Mouse (Mus musculus): ENCODE measurements around the gene Ntng1. TPM values are rescaled to one million over a fixed set of nuclear protein-coding genes. Genes with fewer than 3 reads are reported as not detected.
A peak's percentile ranks its signal among the peaks of the same experiment; 100 is the strongest.

Ntng1 gene
- polyA plus RNA-seq, 1 experiment from 2014 or later: 3.3 TPM

GRCm38 (mm10) chr3:109975106-109975505 lies 168.7 kb downstream of the Ntng1 start:
- H3K4me1 ChIP-seq: no peaks in the 10 kb centered on the region
- ATAC-seq (ENCODE audit: insufficient read depth, low FRiP score, low read depth): no peak
- WGBS: 65% methylated on average over 4 of the region's 4 CpGs

GRCm38 (mm10) chr3:109971465-109971864 lies 172.3 kb downstream of the Ntng1 start:
- H3K27me3 ChIP-seq (replicated peaks): no peaks in the 10 kb centered on the region
- H3K36me3 ChIP-seq: no peaks in the 10 kb centered on the region
- 78% methylated on average over 1 of the region's 1 CpGs for WGBS
- H3K4me1 ChIP-seq: no peaks in the 10 kb centered on the region
- H3K4me2 ChIP-seq: no peak overlapping the region
- no peak for ATAC-seq (ENCODE audit: insufficient read depth, low FRiP score, low read depth)
- no peak overlapping the region for H3K27ac ChIP-seq
- H3K4me3 ChIP-seq (replicated peaks): no peak overlapping the region
- H3K9me3 ChIP-seq: no peaks in the 10 kb centered on the region
- no peak overlapping the region for H3K9ac ChIP-seq

More at GRCm38 (mm10) chr3:109975106-109975505, 168.7 kb downstream of the Ntng1 start:
- H3K36me3 ChIP-seq: no peaks in the 10 kb centered on the region
- no peak overlapping the region for H3K4me3 ChIP-seq (replicated peaks)
- no peak overlapping the region for H3K27ac ChIP-seq
- H3K4me2 ChIP-seq: no peak overlapping the region
- no peak overlapping the region for H3K9ac ChIP-seq
- H3K9me3 ChIP-seq: no peaks in the 10 kb centered on the region
- H3K27me3 ChIP-seq (replicated peaks): no peaks in the 10 kb centered on the region

GRCm38 (mm10) chr3:109970181-109970580 lies 173.6 kb downstream of the Ntng1 start:
- Histone ChIP-seq H3K4me2 (no peak overlapping the region), H3K4me1 (no peaks in the 10 kb centered on the region), H3K27me3 (replicated peaks) (no peaks in the 10 kb centered on the region), H3K4me3 (replicated peaks) (no peak overlapping the region), H3K27ac (no peak overlapping the region), H3K9ac (no peak overlapping the region), H3K9me3 (no peaks in the 10 kb centered on the region), H3K36me3 (no peaks in the 10 kb centered on the region)
- ATAC-seq (ENCODE audit: insufficient read depth, low FRiP score, low read depth): no peak

GRCm38 (mm10) chr3:109962631-109963030 lies 181.2 kb downstream of the Ntng1 start:
- H3K9ac ChIP-seq: no peak overlapping the region
- no peaks in the 10 kb centered on the region for H3K36me3 ChIP-seq
- H3K4me3 ChIP-seq (replicated peaks): no peak overlapping the region
- H3K27me3 ChIP-seq (replicated peaks): no peaks in the 10 kb centered on the region
- 77% methylated on average over 2 of the region's 2 CpGs for WGBS
- no peak overlapping the region for H3K4me2 ChIP-seq
- no peaks in the 10 kb centered on the region for H3K4me1 ChIP-seq
- no peak overlapping the region for H3K27ac ChIP-seq
- H3K9me3 ChIP-seq: no peaks in the 10 kb centered on the region
- no peak for ATAC-seq (ENCODE audit: insufficient read depth, low FRiP score, low read depth)

GRCm38 (mm10) chr3:109942960-109943359 lies 200.9 kb downstream of the Ntng1 start:
- no peak overlapping the region for H3K9ac ChIP-seq

GRCm38 (mm10) chr3:109937634-109938033 lies 206.2 kb downstream of the Ntng1 start:
- no peak for ATAC-seq (ENCODE audit: insufficient read depth, low FRiP score, low read depth)
- no peaks in the 10 kb centered on the region for H3K27me3 ChIP-seq (replicated peaks)
- no peak overlapping the region for H3K9ac ChIP-seq
- no peak overlapping the region for H3K4me3 ChIP-seq (replicated peaks)
- H3K4me2 ChIP-seq: no peak overlapping the region
- no peaks in the 10 kb centered on the region for H3K4me1 ChIP-seq
- no peaks in the 10 kb centered on the region for H3K36me3 ChIP-seq
- WGBS: 84% methylated on average over 2 of the region's 2 CpGs
- no peak overlapping the region for H3K27ac ChIP-seq
- H3K9me3 ChIP-seq: no peaks in the 10 kb centered on the region

More at GRCm38 (mm10) chr3:109942960-109943359, 200.9 kb downstream of the Ntng1 start:
- no peak overlapping the region for H3K27ac ChIP-seq
- no peak overlapping the region for H3K4me2 ChIP-seq
- no peaks in the 10 kb centered on the region for H3K27me3 ChIP-seq (replicated peaks)
- no peaks in the 10 kb centered on the region for H3K36me3 ChIP-seq
- WGBS: 89% methylated on average over 1 of the region's 1 CpGs
- ATAC-seq (ENCODE audit: insufficient read depth, low FRiP score, low read depth): no peak
- no peaks in the 10 kb centered on the region for H3K9me3 ChIP-seq
- no peak overlapping the region for H3K4me3 ChIP-seq (replicated peaks)
- H3K4me1 ChIP-seq: no peaks in the 10 kb centered on the region

GRCm38 (mm10) chr3:109936275-109936674 lies 207.5 kb downstream of the Ntng1 start:
- no peaks in the 10 kb centered on the region for H3K9me3 ChIP-seq
- no peaks in the 10 kb centered on the region for H3K27me3 ChIP-seq (replicated peaks)
- no peak overlapping the region for H3K27ac ChIP-seq
- no peaks in the 10 kb centered on the region for H3K36me3 ChIP-seq
- WGBS: 49% methylated on average over 3 of the region's 3 CpGs
- ATAC-seq (ENCODE audit: insufficient read depth, low FRiP score, low read depth): peak; percentile 39; the same call in 1 of the 2 replicates
- H3K4me1 ChIP-seq: no peaks in the 10 kb centered on the region
- H3K4me2 ChIP-seq: no peak overlapping the region
- no peak overlapping the region for H3K4me3 ChIP-seq (replicated peaks)
- no peak overlapping the region for H3K9ac ChIP-seq

GRCm38 (mm10) chr3:109932261-109932660 lies 211.6 kb downstream of the Ntng1 start:
- Histone ChIP-seq H3K27me3 (replicated peaks) (no peaks in the 10 kb centered on the region), H3K4me3 (replicated peaks) (no peak overlapping the region), H3K4me1 (no peaks in the 10 kb centered on the region), H3K4me2 (no peak overlapping the region), H3K36me3 (no peaks in the 10 kb centered on the region), H3K27ac (no peak overlapping the region), H3K9ac (no peak overlapping the region), H3K9me3 (no peaks in the 10 kb centered on the region)
- WGBS: 63% methylated on average over 8 of the region's 8 CpGs
- ATAC-seq (ENCODE audit: insufficient read depth, low FRiP score, low read depth): no peak

- ATAC-seq (ENCODE audit: insufficient read depth, low FRiP score, low read depth): no peak
- 85% methylated on average over 5 of the region's 5 CpGs for WGBS
- Histone ChIP-seq H3K36me3 (no peaks in the 10 kb centered on the region), H3K4me3 (replicated peaks) (no peak overlapping the region), H3K9ac (no peak overlapping the region), H3K4me2 (no peak overlapping the region), H3K9me3 (no peaks in the 10 kb centered on the region), H3K4me1 (no peaks in the 10 kb centered on the region), H3K27me3 (replicated peaks) (no peaks in the 10 kb centered on the region), H3K27ac (no peak overlapping the region)
Observed at GRCm38 (mm10) chr3:109931021-109931420, 212.8 kb downstream of the Ntng1 start.

- H3K27me3 ChIP-seq (replicated peaks): no peaks in the 10 kb centered on the region
- WGBS: 64% methylated on average over 4 of the region's 4 CpGs
- H3K9me3 ChIP-seq: no peaks in the 10 kb centered on the region
- no peak overlapping the region for H3K4me3 ChIP-seq (replicated peaks)
- no peak overlapping the region for H3K4me2 ChIP-seq
- ATAC-seq (ENCODE audit: insufficient read depth, low FRiP score, low read depth): no peak
- H3K9ac ChIP-seq: no peak overlapping the region
- H3K4me1 ChIP-seq: no peaks in the 10 kb centered on the region
- no peak overlapping the region for H3K27ac ChIP-seq
- no peaks in the 10 kb centered on the region for H3K36me3 ChIP-seq
Observed at GRCm38 (mm10) chr3:109923788-109924187, 220.0 kb downstream of the Ntng1 start.

GRCm38 (mm10) chr3:109918996-109919395 lies 224.8 kb downstream of the Ntng1 start:
- no peak overlapping the region for H3K27ac ChIP-seq
- no peaks in the 10 kb centered on the region for H3K27me3 ChIP-seq (replicated peaks)
- no peak overlapping the region for H3K9ac ChIP-seq
- H3K4me3 ChIP-seq (replicated peaks): no peak overlapping the region
- WGBS: 42% methylated on average over 3 of the region's 3 CpGs
- no peak for ATAC-seq (ENCODE audit: insufficient read depth, low FRiP score, low read depth)
- H3K4me1 ChIP-seq: no peaks in the 10 kb centered on the region
- no peak overlapping the region for H3K4me2 ChIP-seq
- no peaks in the 10 kb centered on the region for H3K36me3 ChIP-seq
- no peaks in the 10 kb centered on the region for H3K9me3 ChIP-seq

GRCm38 (mm10) chr3:109917926-109918694 lies 225.7 kb downstream of the Ntng1 start:
- Histone ChIP-seq H3K9ac (no peak overlapping the region), H3K4me2 (no peak overlapping the region), H3K27me3 (replicated peaks) (no peaks in the 10 kb centered on the region), H3K36me3 (no peaks in the 10 kb centered on the region), H3K4me1 (no peaks in the 10 kb centered on the region), H3K9me3 (no peaks in the 10 kb centered on the region), H3K27ac (no peak overlapping the region), H3K4me3 (replicated peaks) (no peak overlapping the region)
- WGBS: 62% methylated on average over 8 of the region's 8 CpGs
- ATAC-seq (ENCODE audit: insufficient read depth, low FRiP score, low read depth): no peak

GRCm38 (mm10) chr3:109917077-109917476 lies 226.7 kb downstream of the Ntng1 start:
- no peak for ATAC-seq (ENCODE audit: insufficient read depth, low FRiP score, low read depth)
- H3K27ac ChIP-seq: no peak overlapping the region

More at GRCm38 (mm10) chr3:109917077-109917476, 226.7 kb downstream of the Ntng1 start:
- Histone ChIP-seq H3K9me3 (no peaks in the 10 kb centered on the region), H3K4me1 (no peaks in the 10 kb centered on the region), H3K4me2 (no peak overlapping the region), H3K27me3 (replicated peaks) (no peaks in the 10 kb centered on the region), H3K9ac (no peak overlapping the region), H3K4me3 (replicated peaks) (no peak overlapping the region), H3K36me3 (no peaks in the 10 kb centered on the region)
- WGBS: 55% methylated on average over 4 of the region's 4 CpGs

Measured in stomach, embryonic 15.5 days (tissue).